Mouse (Mus musculus) 3134 (cell line): ENCODE measurements at regions not wholly inside any gene's neighbourhood (a gene's known extent, or its start where the extent isn't known, plus 50 kb on each side); places are given as distances from the start of the nearest gene placed in this dataset.

Source experiments
- DNase-seq: peaks from one replicate; pipeline ENCODE4 v3.0.0-alpha.2; 2011; ENCODE audit warnings: low spot score; ENCODE audit not compliant: insufficient read length; ENCODE audit errors: extremely low read depth

GRCm38 (mm10) chr13:71874986-71875385 is 88.5 kb downstream of the Irx1 start:
- no peak for DNase-seq

GRCm38 (mm10) chr13:71868763-71869162 is 94.8 kb downstream of the Irx1 start:
- no peak for DNase-seq

GRCm38 (mm10) chr13:71853426-71854025 is 110.0 kb downstream of the Irx1 start:
- DNase-seq: no peak

GRCm38 (mm10) chr13:71804032-71804958 is 159.2 kb downstream of the Irx1 start:
- no peak for DNase-seq

- DNase-seq: no peak
Measured at GRCm38 (mm10) chr13:71798288-71798687, 165.2 kb downstream of the Irx1 start.

- DNase-seq: no peak
Measured at GRCm38 (mm10) chr13:71784740-71785139, 178.8 kb downstream of the Irx1 start.

- DNase-seq: no peak
Measured at GRCm38 (mm10) chr13:71747003-71747965, 216.2 kb downstream of the Irx1 start.

GRCm38 (mm10) chr13:71746534-71746933 is 217.0 kb downstream of the Irx1 start:
- DNase-seq: no peak

GRCm38 (mm10) chr13:71736821-71737345 is 226.6 kb downstream of the Irx1 start:
- no peak for DNase-seq

- no peak for DNase-seq
Measured at GRCm38 (mm10) chr13:71734261-71734660, 229.3 kb downstream of the Irx1 start.

- no peak for DNase-seq
Measured at GRCm38 (mm10) chr13:71733360-71733759, 230.2 kb downstream of the Irx1 start.

GRCm38 (mm10) chr13:71732903-71733302 is 230.6 kb downstream of the Irx1 start:
- no peak for DNase-seq

- no peak for DNase-seq
Measured at GRCm38 (mm10) chr13:71690069-71690817, 273.3 kb downstream of the Irx1 start.

- no peak for DNase-seq
Measured at GRCm38 (mm10) chr13:71689187-71689586, 274.3 kb downstream of the Irx1 start.

GRCm38 (mm10) chr13:71676081-71676624 is 287.4 kb downstream of the Irx1 start:
- DNase-seq: no peak

- DNase-seq: no peak
Measured at GRCm38 (mm10) chr13:71669956-71670739, 293.4 kb downstream of the Irx1 start.

GRCm38 (mm10) chr13:71668256-71668655 is 295.3 kb downstream of the Irx1 start:
- no peak for DNase-seq

- DNase-seq: no peak
Measured at GRCm38 (mm10) chr13:71665221-71665916, 298.2 kb downstream of the Irx1 start.
